8 mouse cellular contexts compared by ENCODE assay signal in genomic region chr1:164454747-164455400, GRCm38 (mm10). TPM values are rescaled to one million over a fixed set of nuclear protein-coding genes. Genes with fewer than 3 reads are reported as not detected.
DNase-seq lines count a peak whose midpoint lies in the region; ATAC-seq and TF ChIP-seq lines count a peak whose summit lies in the region.

No protein-coding gene starts in this region.

- H3K4me1 ChIP-seq in neural tube, embryonic 11.5 days (ENCODE audit: control insufficient read depth, insufficient read depth, low read length): no peaks in the 10 kb centered on the region
- H3K4me1 ChIP-seq in embryonic facial prominence, embryonic 14.5 days (ENCODE audit: control insufficient read depth, insufficient read depth, low read length): peaks cover 11% of the 10 kb centered on the region
- H3K4me1 ChIP-seq in hindbrain, embryonic 10.5 days (replicated peaks): peaks cover 51% of the 10 kb centered on the region
- H3K4me1 ChIP-seq in lung, postnatal 0 days (ENCODE audit: insufficient read depth, low read depth, low read length): no peaks in the 10 kb centered on the region; the same call in 1 of the 2 replicates

- 43% methylated on average over 14 of the region's 14 CpGs for WGBS in neural tube, embryonic 11.5 days
- 35% methylated on average over 14 of the region's 14 CpGs for WGBS in embryonic facial prominence, embryonic 14.5 days
- WGBS in hindbrain, embryonic 10.5 days: 46% methylated on average over 14 of the region's 14 CpGs
- 24% methylated on average over 14 of the region's 14 CpGs for WGBS in lung, postnatal 0 days

- no peak overlapping the region for H3K9ac ChIP-seq in neural tube, embryonic 11.5 days (ENCODE audit: low read length)
- peak overlapping the region; percentile 20; the same call in 1 of the 2 replicates for H3K9ac ChIP-seq in embryonic facial prominence, embryonic 14.5 days (ENCODE audit: low read depth, low read length)
- peak overlapping the region; percentile 23 for H3K9ac ChIP-seq in lung, postnatal 0 days (replicated peaks; ENCODE audit: low read depth)

- H3K27me3 ChIP-seq in neural tube, embryonic 11.5 days (ENCODE audit: control insufficient read depth, insufficient read depth, low read length): 0 out of 2 replicates have a peak, but pooled peaks cover 3% of the 10 kb centered on the region
- peaks cover 39% of the 10 kb centered on the region for H3K27me3 ChIP-seq in embryonic facial prominence, embryonic 14.5 days (replicated peaks; ENCODE audit: control insufficient read depth, insufficient read depth, low read length)
- H3K27me3 ChIP-seq in hindbrain, embryonic 10.5 days (ENCODE audit: insufficient read depth, poor library complexity, severe bottlenecking): peaks cover 31% of the 10 kb centered on the region
- H3K27me3 ChIP-seq in lung, postnatal 0 days (replicated peaks; ENCODE audit: insufficient read depth, low read length): 0 out of 2 replicates have a peak, but pooled peaks cover 6% of the 10 kb centered on the region

- peak; percentile 23; the same call in 1 of the 2 replicates for TF ChIP-seq EP300 in lung, postnatal 0 days (IDR thresholded peaks at IDR 0.05)

- H3K36me3 ChIP-seq in neural tube, embryonic 11.5 days (ENCODE audit: control insufficient read depth, insufficient read depth, low read length): no peaks in the 10 kb centered on the region
- no peaks in the 10 kb centered on the region for H3K36me3 ChIP-seq in embryonic facial prominence, embryonic 14.5 days (ENCODE audit: control insufficient read depth, insufficient read depth, low read length)
- H3K36me3 ChIP-seq in hindbrain, embryonic 10.5 days: peaks cover 37% of the 10 kb centered on the region
- 0 out of 2 replicates have a peak, but pooled peaks cover 7% of the 10 kb centered on the region for H3K36me3 ChIP-seq in lung, postnatal 0 days (ENCODE audit: insufficient read depth, low read length)

- H3K4me2 ChIP-seq in neural tube, embryonic 11.5 days (ENCODE audit: low read depth): peak overlapping the region; percentile 10; the same call in 1 of the 2 replicates
- peak overlapping the region; percentile 40 for H3K4me2 ChIP-seq in embryonic facial prominence, embryonic 14.5 days (ENCODE audit: low read depth, low read length)
- peak overlapping the region; percentile 49 for H3K4me2 ChIP-seq in lung, postnatal 0 days (replicated peaks; ENCODE audit: low read depth, low read length)

- peak; percentile 53 for DNase-seq in neural tube, embryonic 11.5 days (ENCODE audit: low spot score)
- DNase-seq in neural tube, embryonic 10.5 days (ENCODE audit: extremely low spot score, low spot score): no peak
- peak; percentile 50 for DNase-seq in embryonic facial prominence, embryonic 14.5 days (ENCODE audit: low spot score)
- DNase-seq in hindbrain, embryonic 10.5 days (ENCODE audit: low spot score): peak; percentile 23
- peak; percentile 77 for DNase-seq in layer of hippocampus, adult 9-11 months
- DNase-seq in lung, postnatal 0 days (ENCODE audit: low spot score): peak; percentile 82
- DNase-seq in right cerebral cortex, postnatal 36 days (ENCODE audit: low spot score in 2 of 2): peak; percentile 67 to 79

- no peak overlapping the region for H3K4me3 ChIP-seq in neural tube, embryonic 11.5 days (ENCODE audit: low read depth, low read length)
- H3K4me3 ChIP-seq in embryonic facial prominence, embryonic 14.5 days (ENCODE audit: low read depth, low read length): peak overlapping the region; percentile 16
- peak overlapping the region; percentile 34 for H3K4me3 ChIP-seq in hindbrain, embryonic 10.5 days
- H3K4me3 ChIP-seq in lung, postnatal 0 days (ENCODE audit: low read depth, low read length): peak overlapping the region; percentile 77

- H3K9me3 ChIP-seq in neural tube, embryonic 11.5 days (ENCODE audit: control insufficient read depth, low read length): no peaks in the 10 kb centered on the region
- H3K9me3 ChIP-seq in embryonic facial prominence, embryonic 14.5 days (ENCODE audit: control insufficient read depth, low read length): no peaks in the 10 kb centered on the region
- no peaks in the 10 kb centered on the region for H3K9me3 ChIP-seq in hindbrain, embryonic 10.5 days
- H3K9me3 ChIP-seq in lung, postnatal 0 days (ENCODE audit: low read length): no peaks in the 10 kb centered on the region

- no peak for ATAC-seq in neural tube, embryonic 11.5 days (ENCODE audit: insufficient read depth, low FRiP score, low TSS enrichment)
- ATAC-seq in embryonic facial prominence, embryonic 14.5 days (ENCODE audit: low read depth): no peak
- peak; percentile 8; the same call in 1 of the 2 replicates for ATAC-seq in lung, postnatal 0 days
- ATAC-seq in megakaryocyte progenitor cell, adult 5-6 weeks (replicated peaks; ENCODE audit: poor library complexity): no peak

- TF ChIP-seq CTCF in lung, postnatal 0 days (IDR thresholded peaks at IDR 0.05): no peak

- H3K27ac ChIP-seq in neural tube, embryonic 11.5 days (ENCODE audit: low read depth, low read length): no peak overlapping the region
- H3K27ac ChIP-seq in embryonic facial prominence, embryonic 14.5 days (replicated peaks; ENCODE audit: low read depth, low read length): no peak overlapping the region
- H3K27ac ChIP-seq in hindbrain, embryonic 10.5 days: no peak overlapping the region
- H3K27ac ChIP-seq in lung, postnatal 0 days (ENCODE audit: low read length): peak overlapping the region; percentile 72

RNA-seq across cellular contexts. Expression of gene Atp1b1, which starts 3.3 kb away (rescaled TPM):
- polyA plus RNA-seq in neural tube, embryonic 11.5 days (2014; fragmentation: Nextera tagmentation; extraction: Ambion mirVana): 24.2 and 24.5 TPM in 2 replicates
- 37.0 and 44.0 TPM in 2 replicates for polyA plus RNA-seq in embryonic facial prominence, embryonic 14.5 days (2014; fragmentation: Nextera tagmentation; extraction: Ambion mirVana)
- polyA plus RNA-seq in hindbrain, embryonic 10.5 days (2016; fragmentation: Nextera tagmentation; extraction: Ambion mirVana): 19.0 and 25.9 TPM in 2 replicates
- polyA plus RNA-seq in lung, postnatal 0 days (2015; fragmentation: Nextera tagmentation; extraction: Ambion mirVana): 359 and 444 TPM in 2 replicates
- 10.5 and 11.8 TPM in 2 replicates for total RNA-seq in megakaryocyte progenitor cell, adult 5-6 weeks (2015)
- total RNA-seq in megakaryocyte progenitor cell, adult 5-6 weeks (2017): 7.9 and 15.2 TPM in 2 replicates
